Mouse (Mus musculus) kidney, postnatal 25 days (tissue): ENCODE measurements around the gene Ppm1a.
A peak's percentile ranks its signal among the peaks of the same experiment; 100 is the strongest.

Experiments used
- DNase-seq, 2 experiments: peaks; one replicate each; pipeline ENCODE4 v3.0.0; 2021; ENCODE audit warnings: mixed read lengths in 2 of 2

Ppm1a gene

GRCm38 (mm10) chr12:72757086-72757485 lies at the start of gene Ppm1a:
Gene Ppm1a (plus strand): TSS chr12:72757455.
- DNase-seq = no peak

DNA sequence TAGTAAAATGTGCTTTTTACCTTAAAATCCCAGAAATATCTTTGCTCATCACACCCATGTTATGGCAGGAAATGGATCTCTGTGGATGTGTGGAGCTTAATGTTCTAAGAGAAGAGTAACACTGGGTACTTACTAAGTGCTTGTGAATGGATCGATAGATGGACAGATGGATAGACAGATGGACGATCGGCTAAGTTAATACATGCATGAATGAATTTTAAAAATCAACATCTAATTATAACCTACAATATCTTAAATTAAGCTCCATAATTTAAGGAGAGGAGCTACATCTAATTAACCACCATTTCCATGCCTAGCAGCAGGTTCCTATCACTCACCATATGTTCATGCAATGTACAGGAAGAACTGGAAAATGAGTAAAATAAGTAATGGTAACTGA lies 47.3 kb upstream of the Ppm1a start:
- DNase-seq = no peak

DNA sequence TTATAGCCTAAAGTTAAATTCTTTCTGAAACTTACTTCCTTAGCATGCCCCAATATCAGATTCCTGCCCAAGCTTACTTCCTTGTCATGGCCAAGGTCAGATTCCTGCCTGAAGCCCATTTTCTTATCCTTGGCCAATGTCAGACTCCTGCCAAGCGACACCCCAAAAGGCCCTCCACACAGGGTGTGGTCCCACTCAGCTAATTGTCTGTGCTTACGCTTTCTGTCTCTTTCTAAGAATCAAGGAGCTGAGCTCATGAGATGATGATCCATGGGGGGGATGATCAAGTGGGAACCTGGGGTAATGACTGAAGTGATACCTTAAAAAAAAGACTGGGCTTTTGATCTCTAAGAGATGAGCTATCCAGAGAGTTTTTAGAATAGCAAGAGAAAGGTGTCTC lies 42.4 kb upstream of the Ppm1a start:
- no peak for DNase-seq

DNA sequence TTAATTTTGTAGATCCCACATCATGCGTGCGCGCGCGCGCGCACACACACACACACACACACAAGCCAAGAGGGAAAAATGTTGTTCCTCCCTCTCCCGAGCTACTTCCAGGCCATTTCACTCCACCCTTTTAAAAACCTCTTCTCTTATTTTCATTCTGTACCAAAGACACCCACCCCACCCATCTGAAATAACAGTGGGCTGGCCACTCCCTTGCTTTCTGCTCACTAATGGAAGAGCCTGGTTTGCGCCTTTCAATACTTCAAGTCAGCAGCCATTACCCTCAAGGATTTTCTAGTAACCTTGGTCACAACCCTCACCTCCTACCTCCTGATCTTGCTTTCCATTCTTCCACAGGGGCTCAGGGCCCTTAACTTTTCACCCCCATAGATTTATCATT lies 41.4 kb upstream of the Ppm1a start:
- no peak for DNase-seq

- no peak for DNase-seq
Observed at GRCm38 (mm10) chr12:72719046-72719445, 38.2 kb upstream of the Ppm1a start.

GRCm38 (mm10) chr12:72719452-72720087 lies 37.7 kb upstream of the Ppm1a start:
- no peak for DNase-seq

- DNase-seq = no peak
Observed at GRCm38 (mm10) chr12:72721710-72722109, 35.5 kb upstream of the Ppm1a start.

DNA sequence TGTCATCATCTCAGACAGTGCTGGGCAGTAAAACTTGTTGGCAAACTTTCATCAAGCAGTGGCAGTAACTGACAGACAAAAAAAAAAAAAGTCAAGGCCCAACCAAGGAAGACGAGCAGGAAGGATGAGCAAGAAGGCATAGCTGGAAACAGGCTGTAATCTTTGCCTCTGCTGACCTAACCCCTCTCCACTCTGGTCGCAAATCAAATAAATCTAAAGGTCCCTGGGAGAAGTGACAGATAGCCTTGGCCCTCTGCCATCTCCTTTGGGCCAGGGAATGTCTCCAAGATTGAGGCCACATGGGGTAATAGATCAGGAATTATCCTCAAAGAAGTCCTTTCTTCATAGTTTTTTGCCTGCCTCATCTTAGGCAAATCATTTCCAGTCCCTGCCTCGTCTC lies 33.3 kb upstream of the Ppm1a start:
- peak; percentile 58 to 60 for DNase-seq

GRCm38 (mm10) chr12:72727021-72727420 lies 30.2 kb upstream of the Ppm1a start:
- DNase-seq = no peak

DNA sequence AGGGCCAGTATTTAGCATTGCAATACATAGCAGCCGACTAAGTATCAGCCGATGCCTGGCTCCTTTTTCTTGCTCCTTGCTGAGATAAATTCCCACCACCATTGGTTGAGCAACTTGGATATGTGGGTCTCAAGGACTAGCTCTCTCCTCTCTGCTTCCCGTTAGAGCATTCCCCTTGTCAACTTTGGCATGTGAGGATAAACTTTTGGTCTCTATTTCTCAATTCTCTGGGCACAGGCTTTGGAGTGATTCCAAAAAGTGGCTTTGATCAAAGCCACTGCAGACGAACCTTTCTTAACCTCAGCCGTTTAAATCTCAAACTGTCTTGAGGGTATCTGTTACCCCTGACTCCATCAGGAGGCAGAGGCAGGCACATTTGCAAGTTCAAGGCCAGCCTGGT lies 29.6 kb upstream of the Ppm1a start:
- DNase-seq = no peak

DNA sequence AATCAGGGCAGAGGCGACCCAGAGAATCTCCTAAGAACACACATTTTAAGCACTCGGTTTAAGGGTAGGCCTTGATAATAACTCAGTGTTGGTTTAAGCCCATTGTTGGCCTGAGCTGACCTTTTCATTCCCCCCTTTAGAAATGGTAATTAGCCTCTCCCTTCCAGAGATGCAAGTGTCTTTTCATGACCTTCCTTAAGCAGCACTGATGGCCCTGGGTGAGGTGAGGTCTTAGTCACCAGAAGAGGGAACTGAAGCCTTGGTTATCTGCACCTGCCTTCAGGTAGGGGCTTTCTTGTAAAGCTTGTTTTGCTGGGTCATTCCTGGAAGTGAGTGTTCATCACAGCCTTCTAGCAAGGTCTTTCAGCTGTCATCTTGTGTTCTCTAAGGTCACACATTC lies 23.1 kb upstream of the Ppm1a start:
- no peak for DNase-seq

- DNase-seq = no peak
Observed at GRCm38 (mm10) chr12:72741176-72741575, 16.1 kb upstream of the Ppm1a start.

DNA sequence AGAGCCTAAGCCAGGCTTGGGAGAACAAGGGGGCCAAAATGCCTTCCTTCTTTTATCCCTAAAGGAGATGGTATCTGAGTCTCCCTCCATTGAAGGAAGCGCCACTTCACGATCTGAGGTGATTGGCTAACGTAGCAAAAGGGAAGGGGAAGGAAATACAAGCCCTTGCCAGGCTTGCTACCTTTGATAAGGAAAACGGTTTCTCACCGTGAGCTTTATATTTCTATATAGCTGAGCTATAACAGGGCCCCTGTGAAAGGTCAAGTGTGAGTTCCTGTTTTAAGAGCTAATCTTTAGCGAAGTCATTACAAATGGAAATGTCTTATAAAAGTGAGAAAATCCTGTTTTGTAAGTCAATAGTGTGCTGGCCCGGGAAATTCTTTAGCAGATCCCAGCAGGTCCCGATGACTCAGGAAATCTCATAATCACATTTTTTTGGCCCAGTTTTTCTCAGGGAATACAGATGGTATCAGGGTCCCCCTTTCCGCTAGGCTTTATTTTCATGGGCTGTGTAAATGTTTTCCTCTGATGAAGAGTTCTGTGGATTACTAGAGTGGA lies 12.4 kb upstream of the Ppm1a start:
- no peak for DNase-seq

DNA sequence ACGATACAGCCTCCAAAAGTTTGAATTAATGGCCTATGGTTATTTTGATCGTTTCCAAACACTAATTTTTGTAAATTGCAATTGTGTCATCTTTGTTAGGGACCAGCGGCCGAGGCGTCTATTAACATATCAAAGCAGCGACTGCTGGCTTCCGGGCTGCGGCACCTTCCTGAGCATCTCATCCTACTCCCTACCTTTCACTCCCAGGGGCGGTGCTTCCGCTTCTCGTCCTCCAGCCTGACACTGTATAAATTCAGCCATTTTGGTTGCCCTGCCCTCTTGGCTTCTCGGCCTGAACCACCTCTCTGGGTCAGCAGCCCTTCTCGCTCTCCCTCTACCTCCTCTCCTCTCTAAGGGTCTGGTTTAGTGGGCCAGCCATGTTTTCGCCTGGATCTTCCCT lies 11.8 kb upstream of the Ppm1a start:
- DNase-seq = no peak

GRCm38 (mm10) chr12:72748341-72748740 lies 8.9 kb upstream of the Ppm1a start:
- no peak for DNase-seq

DNA sequence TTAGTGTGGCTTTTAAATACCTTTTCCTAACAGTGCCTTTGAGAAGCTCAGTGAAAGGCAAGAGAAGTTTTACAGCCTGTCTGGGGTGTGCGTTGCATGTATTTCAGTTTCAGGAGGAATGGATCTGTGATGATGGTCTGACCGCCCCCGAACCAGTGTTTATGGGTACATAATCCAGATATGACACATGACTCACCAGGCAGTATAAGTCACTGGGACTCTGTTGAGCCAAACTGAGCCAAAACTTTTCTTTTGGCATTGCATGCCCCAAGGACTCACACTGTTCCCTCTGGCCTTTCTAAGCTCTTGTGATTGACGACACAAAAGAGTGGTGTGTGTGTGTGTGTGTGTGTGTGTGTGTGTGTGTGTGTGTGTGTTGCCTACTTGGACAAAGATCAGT lies 8.4 kb upstream of the Ppm1a start:
- DNase-seq = no peak

DNA sequence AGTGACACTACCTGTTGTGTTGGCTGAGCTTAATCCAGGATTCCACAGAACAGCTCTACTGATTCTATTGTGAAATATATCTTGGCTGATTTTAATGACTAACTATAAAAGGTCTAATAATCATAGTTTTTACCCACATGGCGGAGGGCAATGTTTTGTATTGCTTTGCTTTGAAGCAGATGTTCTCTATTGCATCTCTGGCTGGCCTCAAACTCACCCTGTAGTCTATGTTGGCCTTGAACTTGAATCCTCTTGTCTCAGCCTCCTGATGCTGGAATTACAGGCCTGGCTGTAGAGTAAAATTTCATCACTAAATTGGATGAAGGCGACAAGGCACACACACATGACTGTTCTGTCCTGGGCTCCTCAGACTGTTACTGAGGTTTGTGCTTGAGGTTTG lies 7.8 kb upstream of the Ppm1a start:
- DNase-seq = no peak

DNA sequence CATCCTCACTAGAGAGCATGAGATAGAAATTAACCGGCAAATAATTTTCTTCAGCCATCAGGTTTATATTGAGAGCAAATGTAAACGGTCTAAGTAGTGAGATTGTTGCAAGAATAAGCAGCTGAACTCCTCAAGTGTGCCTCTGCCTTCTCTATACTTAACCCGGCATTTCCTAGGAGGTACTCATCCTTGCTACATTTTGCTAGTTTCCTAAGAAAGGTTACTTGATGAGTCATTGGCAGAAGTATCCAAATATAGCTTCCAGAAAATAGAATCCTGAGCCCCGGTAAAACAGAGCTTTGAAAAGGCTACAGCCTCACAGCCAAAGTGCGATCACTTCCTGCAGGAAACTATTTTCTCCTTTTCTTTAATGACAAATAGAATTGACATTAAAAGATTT lies 7.2 kb upstream of the Ppm1a start:
- DNase-seq = no peak

DNA sequence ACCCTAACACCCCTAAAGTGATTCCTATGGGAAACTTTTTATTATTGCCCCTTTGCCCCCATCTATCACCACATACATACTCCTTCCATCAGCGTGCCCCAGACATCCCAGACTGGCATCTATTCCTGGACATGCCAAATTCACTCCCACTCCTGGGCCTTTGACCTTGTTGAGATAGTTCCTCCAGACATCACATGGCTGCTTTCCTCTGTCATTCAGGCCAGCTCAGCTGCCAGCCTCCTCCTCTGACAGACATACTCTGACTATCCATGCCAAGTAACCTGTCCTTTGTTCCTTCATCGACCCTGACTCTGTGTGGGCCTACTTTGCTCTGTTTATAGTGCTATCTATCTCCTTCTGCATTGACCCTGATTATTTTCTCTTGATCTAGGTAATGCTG lies 6.6 kb upstream of the Ppm1a start:
- no peak for DNase-seq

GRCm38 (mm10) chr12:72757596-72757995 lies 341 bp downstream of the Ppm1a start:
- DNase-seq = no peak

GRCm38 (mm10) chr12:72759956-72760355 lies 2.7 kb downstream of the Ppm1a start:
- DNase-seq = no peak

GRCm38 (mm10) chr12:72760376-72761229 lies 3.3 kb downstream of the Ppm1a start:
- DNase-seq = peak; percentile 96 to 97

- DNase-seq = no peak
Observed at GRCm38 (mm10) chr12:72761230-72761648, 4.0 kb downstream of the Ppm1a start.

GRCm38 (mm10) chr12:72761649-72762261 lies 4.5 kb downstream of the Ppm1a start:
- DNase-seq = peak; percentile 64 to 83
